In the genomic region with DNA sequence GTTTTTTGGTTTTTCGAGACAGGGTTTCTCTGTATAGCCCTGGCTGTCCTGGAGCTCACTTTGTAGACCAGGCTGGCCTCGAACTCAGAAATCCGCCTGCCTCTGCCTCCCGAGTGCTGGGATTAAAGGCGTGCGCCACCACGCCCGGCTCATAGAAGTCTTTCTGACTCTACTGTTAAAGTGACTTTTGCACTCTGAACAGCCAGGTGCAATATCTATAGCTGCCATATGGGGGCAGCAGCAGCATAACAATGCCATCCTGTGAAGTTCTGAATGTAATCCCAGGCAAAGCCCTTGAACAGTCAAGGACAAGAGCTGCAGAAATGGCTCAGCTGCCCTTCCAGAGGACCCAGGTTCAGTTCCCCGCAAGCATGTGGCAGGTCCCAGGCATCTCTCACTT, we compare ENCODE assay signal across 8 mouse cellular contexts. TPM values are rescaled to one million over a fixed set of nuclear protein-coding genes. Genes with fewer than 3 reads are reported as not detected.
DNase-seq lines count a peak whose midpoint lies in the region; ATAC-seq and TF ChIP-seq lines count a peak whose summit lies in the region.
"Not testable (repeated sequence)": the region's sequence is repeated elsewhere in the genome, so short reads cannot be mapped to it uniquely, and the experiment has no call there.

No protein-coding gene starts in this region.

- H3K4me1 ChIP-seq in heart, embryonic 12.5 days (replicated peaks) = peaks cover 47% of the 10 kb centered on the region
- not testable (repeated sequence) for H3K4me1 ChIP-seq in kidney, embryonic 14.5 days (ENCODE audit: control insufficient read depth, insufficient read depth, low read length); limb, embryonic 14.5 days (ENCODE audit: control insufficient read depth, insufficient read depth, low read length); stomach, embryonic 15.5 days

- peak; percentile 70 for DNase-seq in CD4-positive helper T cell, adult 2 months (ENCODE audit: low read depth, low spot score)
- peak; percentile 83 for DNase-seq in brain, adult 2 months (ENCODE audit: low read depth, low spot score)
- peak; percentile 59 for DNase-seq in fibroblast of lung, adult 2 months (ENCODE audit: low read depth)
- peak; percentile 85 for DNase-seq in limb, embryonic 14.5 days (ENCODE audit: low spot score)
- peak; percentile 16 to 34 for DNase-seq in natural killer cell, adult 2 months (ENCODE audit: low spot score in 2 of 2)

- WGBS in heart, embryonic 12.5 days = 26% methylated on average over 8 of the region's 9 CpGs
- WGBS in kidney, embryonic 14.5 days = 37% methylated on average over 7 of the region's 9 CpGs
- WGBS in limb, embryonic 14.5 days = 41% methylated on average over 7 of the region's 9 CpGs
- 47% methylated on average over 8 of the region's 9 CpGs for WGBS in stomach, embryonic 15.5 days

- H3K27ac ChIP-seq in heart, embryonic 12.5 days (ENCODE audit: poor library complexity, severe bottlenecking) = peak overlapping the region; percentile 82
- H3K27ac ChIP-seq in kidney, embryonic 14.5 days (ENCODE audit: low read depth, low read length); limb, embryonic 14.5 days (replicated peaks; ENCODE audit: low read depth, low read length); stomach, embryonic 15.5 days: not testable (repeated sequence)

- H3K4me3 ChIP-seq in heart, embryonic 12.5 days = 0 out of 2 replicates have a peak overlapping the region, but pooled peaks have one; percentile 13
- H3K4me3 ChIP-seq in kidney, embryonic 14.5 days (ENCODE audit: low read length); limb, embryonic 14.5 days (replicated peaks; ENCODE audit: low read length); stomach, embryonic 15.5 days (replicated peaks): not testable (repeated sequence)

- not testable (repeated sequence) for H3K27me3 ChIP-seq in heart, embryonic 12.5 days (replicated peaks); kidney, embryonic 14.5 days (ENCODE audit: control insufficient read depth, insufficient read depth, low read length); limb, embryonic 14.5 days (ENCODE audit: control insufficient read depth, insufficient read depth, low read length); stomach, embryonic 15.5 days (replicated peaks)

- H3K9ac ChIP-seq in heart, embryonic 12.5 days = peak overlapping the region; percentile 19; the same call in 1 of the 2 replicates
- not testable (repeated sequence) for H3K9ac ChIP-seq in kidney, embryonic 14.5 days (ENCODE audit: low read depth, low read length); limb, embryonic 14.5 days (ENCODE audit: low read depth, low read length, severe bottlenecking); stomach, embryonic 15.5 days

- H3K4me2 ChIP-seq in heart, embryonic 12.5 days = peak overlapping the region; percentile 5
- H3K4me2 ChIP-seq in kidney, embryonic 14.5 days (replicated peaks; ENCODE audit: low read depth, low read length); limb, embryonic 14.5 days (replicated peaks; ENCODE audit: low read depth, low read length, severe bottlenecking); stomach, embryonic 15.5 days: not testable (repeated sequence)

- H3K36me3 ChIP-seq in heart, embryonic 12.5 days; kidney, embryonic 14.5 days (ENCODE audit: control insufficient read depth, insufficient read depth, low read length); limb, embryonic 14.5 days (ENCODE audit: control insufficient read depth, insufficient read depth, low read length); stomach, embryonic 15.5 days: not testable (repeated sequence)

- not testable (repeated sequence) for TF ChIP-seq POLR2A in limb, embryonic 14.5 days (IDR thresholded peaks at IDR 0.05; ENCODE audit: borderline replicate concordance, extremely low read depth, insufficient read depth, insufficient read length)

- not testable (repeated sequence) for H3K9me3 ChIP-seq in heart, embryonic 12.5 days (replicated peaks); kidney, embryonic 14.5 days (ENCODE audit: control insufficient read depth, low read length); limb, embryonic 14.5 days (ENCODE audit: control insufficient read depth, low read length); stomach, embryonic 15.5 days

- 0 out of 2 replicates have a peak, but pooled peaks have one; percentile 50 for ATAC-seq in heart, embryonic 12.5 days (ENCODE audit: insufficient number of reproducible peaks, low FRiP score)
- peak; percentile 65 for ATAC-seq in kidney, embryonic 14.5 days (ENCODE audit: low FRiP score, low TSS enrichment)
- peak; percentile 58; the same call in 1 of the 2 replicates for ATAC-seq in limb, embryonic 14.5 days (ENCODE audit: low FRiP score, low read depth)
- peak; percentile 48; the same call in 1 of the 2 replicates for ATAC-seq in stomach, embryonic 15.5 days (ENCODE audit: insufficient read depth, low FRiP score, low read depth)

RNA-seq across cellular contexts. Expression of a gene that starts 6.7 kb away (rescaled TPM):
- 226 and 246 TPM in 2 replicates for polyA plus RNA-seq in heart, embryonic 12.5 days (2016; fragmentation: Nextera tagmentation; extraction: Ambion mirVana)
- 5.1 and 6.3 TPM in 2 replicates for polyA plus RNA-seq in kidney, embryonic 14.5 days (2014; fragmentation: Nextera tagmentation; extraction: Ambion mirVana)
- 7.2 and 17.5 TPM in 2 replicates for polyA plus RNA-seq in limb, embryonic 14.5 days (2012; rRNA removed)
- polyA plus RNA-seq in limb, embryonic 14.5 days (2014; fragmentation: Nextera tagmentation; extraction: Ambion mirVana) = 23.8 and 26.0 TPM in 2 replicates
- 35.8 and 37.5 TPM in 2 replicates for polyA plus RNA-seq in stomach, embryonic 15.5 days (2015; fragmentation: Nextera tagmentation; extraction: Ambion mirVana)

RNA-seq across cellular contexts. Expression of a gene that starts 49.2 kb away (rescaled TPM):
- 142 and 146 TPM in 2 replicates for polyA plus RNA-seq in heart, embryonic 12.5 days (2016; fragmentation: Nextera tagmentation; extraction: Ambion mirVana)
- polyA plus RNA-seq in kidney, embryonic 14.5 days (2014; fragmentation: Nextera tagmentation; extraction: Ambion mirVana) = 283 and 332 TPM in 2 replicates
- polyA plus RNA-seq in limb, embryonic 14.5 days (2012; rRNA removed) = 206 and 232 TPM in 2 replicates
- polyA plus RNA-seq in limb, embryonic 14.5 days (2014; fragmentation: Nextera tagmentation; extraction: Ambion mirVana) = 223 and 243 TPM in 2 replicates
- polyA plus RNA-seq in stomach, embryonic 15.5 days (2015; fragmentation: Nextera tagmentation; extraction: Ambion mirVana) = 191 and 208 TPM in 2 replicates

RNA-seq across cellular contexts. Expression of a gene that starts 49.3 kb away (rescaled TPM):
- 53.0 and 56.3 TPM in 2 replicates for polyA plus RNA-seq in heart, embryonic 12.5 days (2016; fragmentation: Nextera tagmentation; extraction: Ambion mirVana)
- 23.9 and 26.2 TPM in 2 replicates for polyA plus RNA-seq in kidney, embryonic 14.5 days (2014; fragmentation: Nextera tagmentation; extraction: Ambion mirVana)
- 15.3 and 19.2 TPM in 2 replicates for polyA plus RNA-seq in limb, embryonic 14.5 days (2012; rRNA removed)
- 31.6 and 32.9 TPM in 2 replicates for polyA plus RNA-seq in limb, embryonic 14.5 days (2014; fragmentation: Nextera tagmentation; extraction: Ambion mirVana)
- 30.9 and 34.9 TPM in 2 replicates for polyA plus RNA-seq in stomach, embryonic 15.5 days (2015; fragmentation: Nextera tagmentation; extraction: Ambion mirVana)

Comparison
In these comparisons a context has a peak if more than half of its experiments do, and no peak if none do; other contexts are left out.
1. DNase-seq: peak in every context shown above with its lines; median percentile 85 in limb, embryonic 14.5 days; 83 in brain, adult 2 months; 70 in CD4-positive helper T cell, adult 2 months; 59 in fibroblast of lung, adult 2 months; 25 in natural killer cell, adult 2 months.